Mouse (Mus musculus): Measurements from ENCODE around the gene Col9a3. TPM values are rescaled to one million over a fixed set of nuclear protein-coding genes. Genes with fewer than 3 reads are reported as not detected.

The Col9a3 gene
- polyA plus RNA-seq, 1 experiment from 2014 or later: 92.1 TPM

GRCm38 (mm10) chr2:180642555-180643260 is 45.1 kb downstream of the Col9a3 start, which contains the start of gene Tcfl5:
Tcfl5 (minus strand) TSS chr2:180642708.
- ATAC-seq (ENCODE audit: low FRiP score, low read depth): no peak
- under 1% methylated on average over 43 of the region's 56 CpGs for WGBS

DNA sequence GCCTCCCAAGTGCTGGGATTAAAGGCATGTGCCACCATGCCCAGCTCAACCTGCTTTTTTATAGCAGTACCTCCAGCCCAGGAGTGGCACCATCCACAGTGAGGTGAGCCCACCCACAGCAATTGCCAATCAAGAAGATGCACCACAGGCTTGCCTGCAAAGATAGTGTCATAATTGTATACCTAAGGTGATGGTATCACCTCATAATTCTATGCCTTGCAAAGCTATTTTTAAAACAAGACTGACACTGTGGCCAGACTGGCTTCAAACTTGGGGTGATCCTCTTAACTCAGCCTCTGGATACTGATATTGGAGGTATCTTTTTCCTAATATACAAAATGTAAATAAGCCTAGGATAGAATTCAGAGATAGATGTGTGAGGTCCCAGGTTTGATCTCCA is 46.0 kb downstream of the Col9a3 start:
- H3K27ac ChIP-seq (replicated peaks): no peak overlapping the region
- peaks cover 6% of the 10 kb centered on the region for H3K4me1 ChIP-seq (replicated peaks)
- ATAC-seq (ENCODE audit: low FRiP score, low read depth): no peak
- H3K9ac ChIP-seq: no peak overlapping the region
- H3K36me3 ChIP-seq: no peaks in the 10 kb centered on the region
- H3K27me3 ChIP-seq: peaks cover 46% of the 10 kb centered on the region
- no peak overlapping the region for H3K4me2 ChIP-seq
- peaks cover 6% of the 10 kb centered on the region for H3K9me3 ChIP-seq
- no peak overlapping the region for H3K4me3 ChIP-seq

More at GRCm38 (mm10) chr2:180642555-180643260, 45.1 kb downstream of the Col9a3 start, which contains the start of gene Tcfl5:
- H3K36me3 ChIP-seq: no peaks in the 10 kb centered on the region
- H3K9me3 ChIP-seq: peaks cover 6% of the 10 kb centered on the region
- H3K27me3 ChIP-seq: peaks cover 46% of the 10 kb centered on the region
- H3K4me1 ChIP-seq (replicated peaks): peaks cover 6% of the 10 kb centered on the region
- H3K27ac ChIP-seq (replicated peaks): no peak within 1 kb of the TSS
- peak within 1 kb of the TSS; percentile 42 for H3K4me3 ChIP-seq
- H3K9ac ChIP-seq: no peak within 1 kb of the TSS
- peak within 1 kb of the TSS; percentile 54 for H3K4me2 ChIP-seq

DNA sequence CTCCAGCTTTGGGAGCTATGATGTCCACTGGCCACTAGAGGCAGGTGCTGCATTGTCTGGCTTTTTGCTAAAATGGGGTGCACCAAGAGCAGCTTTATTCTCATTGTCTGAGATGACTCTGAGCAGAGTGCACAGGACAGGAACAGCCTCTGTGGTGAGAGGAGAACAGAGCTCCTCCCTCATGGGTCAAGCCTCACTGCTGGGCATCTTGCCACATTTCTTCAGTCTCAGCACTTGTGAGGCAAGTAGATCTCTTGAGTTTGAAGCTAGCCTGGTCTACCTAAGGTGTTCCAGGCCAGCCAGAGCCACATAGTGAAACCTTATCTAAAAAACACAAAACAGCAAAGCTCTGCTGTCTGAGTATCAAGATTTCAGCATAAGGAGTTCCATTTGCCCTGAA is 49.3 kb downstream of the Col9a3 start:
- Histone ChIP-seq H3K27ac (replicated peaks) (no peak overlapping the region), H3K4me2 (no peak overlapping the region), H3K9me3 (peaks cover 6% of the 10 kb centered on the region), H3K4me1 (replicated peaks) (peaks cover 4% of the 10 kb centered on the region), H3K36me3 (no peaks in the 10 kb centered on the region), H3K9ac (no peak overlapping the region), H3K27me3 (peaks cover 21% of the 10 kb centered on the region), H3K4me3 (no peak overlapping the region)
- no peak for ATAC-seq (ENCODE audit: low FRiP score, low read depth)

- 85% methylated on average over 7 of the region's 7 CpGs for WGBS
- H3K27ac ChIP-seq (replicated peaks): no peak overlapping the region
- H3K27me3 ChIP-seq: no peaks in the 10 kb centered on the region
- no peak for ATAC-seq (ENCODE audit: low FRiP score, low read depth)
- no peak overlapping the region for H3K4me3 ChIP-seq
- H3K36me3 ChIP-seq: no peaks in the 10 kb centered on the region
- no peak overlapping the region for H3K4me2 ChIP-seq
- no peaks in the 10 kb centered on the region for H3K9me3 ChIP-seq
- peaks cover 5% of the 10 kb centered on the region for H3K4me1 ChIP-seq (replicated peaks)
- no peak overlapping the region for H3K9ac ChIP-seq
Observed at GRCm38 (mm10) chr2:180654666-180655065, 57.1 kb downstream of the Col9a3 start.

- WGBS: 34% methylated on average over 6 of the region's 6 CpGs
- H3K9me3 ChIP-seq: no peaks in the 10 kb centered on the region
- H3K4me1 ChIP-seq (replicated peaks): peaks cover 5% of the 10 kb centered on the region
- no peaks in the 10 kb centered on the region for H3K36me3 ChIP-seq
- no peak overlapping the region for H3K4me2 ChIP-seq
- no peak overlapping the region for H3K27ac ChIP-seq (replicated peaks)
- no peak overlapping the region for H3K9ac ChIP-seq
- no peaks in the 10 kb centered on the region for H3K27me3 ChIP-seq
- ATAC-seq (ENCODE audit: low FRiP score, low read depth): no peak
- H3K4me3 ChIP-seq: no peak overlapping the region
Observed at GRCm38 (mm10) chr2:180655150-180655549, 57.6 kb downstream of the Col9a3 start.

- Histone ChIP-seq H3K4me3 (no peak overlapping the region), H3K9ac (no peak overlapping the region), H3K4me1 (replicated peaks) (peaks cover 5% of the 10 kb centered on the region), H3K9me3 (no peaks in the 10 kb centered on the region), H3K4me2 (no peak overlapping the region), H3K36me3 (peaks cover 5% of the 10 kb centered on the region; the same call in 1 of the 2 replicates), H3K27ac (replicated peaks) (no peak overlapping the region), H3K27me3 (no peaks in the 10 kb centered on the region)
- no peak for ATAC-seq (ENCODE audit: low FRiP score, low read depth)
- WGBS: 69% methylated on average over 4 of the region's 4 CpGs
Observed at GRCm38 (mm10) chr2:180657394-180658013, 59.9 kb downstream of the Col9a3 start.

GRCm38 (mm10) chr2:180658381-180658780 is 60.8 kb downstream of the Col9a3 start:
- 91% methylated on average over 5 of the region's 5 CpGs for WGBS
- no peak overlapping the region for H3K4me2 ChIP-seq

DNA sequence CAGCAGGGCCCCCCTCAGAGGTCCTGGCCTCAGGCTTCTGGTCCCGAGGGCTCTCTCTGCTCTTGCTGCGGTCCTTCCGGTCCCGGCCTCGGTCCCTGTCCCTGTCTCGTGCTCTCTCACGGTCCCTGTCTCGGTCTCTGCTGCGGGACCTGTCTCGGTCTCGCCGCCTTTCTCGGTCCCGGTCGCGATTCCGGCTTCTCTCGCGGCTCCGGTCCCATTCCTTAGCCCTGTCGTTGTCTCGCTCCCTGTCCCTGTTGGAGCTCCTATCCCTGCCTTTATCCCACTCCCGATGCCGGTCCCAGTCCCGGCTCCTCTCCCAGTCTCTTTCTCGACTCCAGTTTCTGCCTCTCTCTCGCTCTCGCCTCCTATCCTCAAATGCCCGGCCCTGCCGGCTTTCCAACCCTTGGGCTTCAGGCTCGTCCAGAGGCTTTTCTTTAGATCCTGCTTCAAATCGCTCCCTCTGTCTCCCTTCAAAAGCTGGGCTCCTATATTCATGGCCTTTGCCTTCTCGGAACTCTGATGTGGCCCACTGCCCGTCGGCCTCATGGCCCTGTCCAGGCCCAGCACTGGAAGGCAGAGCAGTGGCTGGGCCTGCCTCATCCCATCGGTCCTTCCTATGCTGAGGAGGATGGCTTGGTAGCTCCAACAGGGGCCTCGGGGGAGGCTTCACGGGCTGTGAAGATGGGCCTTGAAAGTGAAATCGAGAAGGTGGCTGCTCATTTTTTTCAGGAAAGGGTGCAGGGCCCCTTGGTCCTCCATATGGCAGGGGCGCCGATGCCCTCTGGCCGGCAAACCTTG is 62.0 kb downstream of the Col9a3 start:
- H3K9ac ChIP-seq: peak overlapping the region; percentile 32; the same call in 1 of the 2 replicates
- peak overlapping the region; percentile 50 for H3K4me2 ChIP-seq
- WGBS: 27% methylated on average over 42 of the region's 42 CpGs
- no peaks in the 10 kb centered on the region for H3K9me3 ChIP-seq
- H3K4me1 ChIP-seq (replicated peaks): peaks cover 5% of the 10 kb centered on the region
- no peak overlapping the region for H3K27ac ChIP-seq (replicated peaks)
- no peak for ATAC-seq (ENCODE audit: low FRiP score, low read depth)
- H3K27me3 ChIP-seq: no peaks in the 10 kb centered on the region
- peaks cover 5% of the 10 kb centered on the region; the same call in 1 of the 2 replicates for H3K36me3 ChIP-seq
- H3K4me3 ChIP-seq: peak overlapping the region; percentile 8; the same call in 1 of the 2 replicates

More at GRCm38 (mm10) chr2:180658381-180658780, 60.8 kb downstream of the Col9a3 start:
- Histone ChIP-seq H3K4me1 (replicated peaks) (peaks cover 5% of the 10 kb centered on the region), H3K9ac (no peak overlapping the region), H3K4me3 (no peak overlapping the region), H3K9me3 (no peaks in the 10 kb centered on the region), H3K27ac (replicated peaks) (no peak overlapping the region), H3K27me3 (no peaks in the 10 kb centered on the region), H3K36me3 (peaks cover 5% of the 10 kb centered on the region; the same call in 1 of the 2 replicates)
- no peak for ATAC-seq (ENCODE audit: low FRiP score, low read depth)

GRCm38 (mm10) chr2:180660521-180660920 is 62.9 kb downstream of the Col9a3 start:
- Histone ChIP-seq H3K36me3 (peaks cover 9% of the 10 kb centered on the region), H3K27me3 (no peaks in the 10 kb centered on the region), H3K27ac (replicated peaks) (no peak overlapping the region), H3K9ac (no peak overlapping the region), H3K4me2 (no peak overlapping the region), H3K9me3 (no peaks in the 10 kb centered on the region), H3K4me1 (replicated peaks) (peaks cover 5% of the 10 kb centered on the region), H3K4me3 (no peak overlapping the region)
- 94% methylated on average over 5 of the region's 5 CpGs for WGBS
- ATAC-seq (ENCODE audit: low FRiP score, low read depth): no peak

- H3K9me3 ChIP-seq: no peaks in the 10 kb centered on the region
- no peak overlapping the region for H3K4me3 ChIP-seq
- peaks cover 5% of the 10 kb centered on the region for H3K4me1 ChIP-seq (replicated peaks)
- H3K36me3 ChIP-seq: peaks cover 23% of the 10 kb centered on the region
- no peaks in the 10 kb centered on the region for H3K27me3 ChIP-seq
- WGBS: 84% methylated on average over 4 of the region's 4 CpGs
- H3K9ac ChIP-seq: no peak overlapping the region
- ATAC-seq (ENCODE audit: low FRiP score, low read depth): no peak
- no peak overlapping the region for H3K27ac ChIP-seq (replicated peaks)
- H3K4me2 ChIP-seq: no peak overlapping the region
Observed at GRCm38 (mm10) chr2:180662008-180662407, 64.4 kb downstream of the Col9a3 start.
